Mouse (Mus musculus) kidney, adult 8-10 months (tissue): ENCODE measurements at regions not wholly inside any gene's neighbourhood (a gene's known extent, or its start where the extent isn't known, plus 50 kb on each side); places are given as distances from the start of the nearest gene placed in this dataset.
A peak's percentile ranks its signal among the peaks of the same experiment; 100 is the strongest.

Experiments used
- DNase-seq, 2 experiments: peaks; one replicate each; pipeline ENCODE4 v3.0.0; 2022

DNA sequence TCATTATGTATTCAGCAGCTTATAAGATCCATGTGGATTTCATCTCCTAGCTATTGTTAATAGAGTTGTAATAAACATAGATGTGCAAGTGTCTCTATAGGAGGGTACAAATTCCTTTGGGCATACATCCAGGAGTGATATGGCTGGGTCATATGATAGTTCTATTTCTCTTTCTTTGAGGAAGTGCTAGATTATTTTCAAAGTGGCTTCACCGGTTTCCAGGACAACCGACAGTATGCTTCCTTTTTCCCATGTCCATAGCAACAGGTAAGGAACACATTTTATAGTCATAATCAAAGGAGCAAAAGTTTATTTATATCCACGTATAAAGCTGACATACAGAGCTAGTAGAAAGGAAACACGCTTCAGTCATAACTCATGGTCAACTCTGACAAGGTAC lies 710.2 kb upstream of the Tenm4 start:
- DNase-seq = no peak

DNA sequence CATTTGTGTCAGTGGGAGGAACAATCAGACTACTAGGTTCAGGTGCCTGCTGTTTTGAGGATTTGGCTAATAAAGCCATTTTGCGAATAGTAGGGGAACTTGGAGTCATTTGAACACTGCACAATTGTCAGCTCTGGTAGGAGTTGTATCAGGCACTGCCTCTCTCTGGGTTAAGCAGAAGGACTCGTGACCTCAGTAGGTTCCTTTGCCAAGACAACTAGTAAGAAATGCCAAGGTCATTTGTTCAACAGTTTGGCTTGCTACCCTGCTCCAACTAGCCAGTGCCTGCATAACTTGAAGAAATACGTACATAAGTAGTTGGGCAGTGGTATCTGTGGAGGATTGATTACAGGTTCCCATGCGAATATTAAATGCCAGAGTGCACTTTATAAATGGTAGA lies 705.5 kb upstream of the Tenm4 start:
- peak in 1 of 2 experiments; percentile 15 for DNase-seq

DNA sequence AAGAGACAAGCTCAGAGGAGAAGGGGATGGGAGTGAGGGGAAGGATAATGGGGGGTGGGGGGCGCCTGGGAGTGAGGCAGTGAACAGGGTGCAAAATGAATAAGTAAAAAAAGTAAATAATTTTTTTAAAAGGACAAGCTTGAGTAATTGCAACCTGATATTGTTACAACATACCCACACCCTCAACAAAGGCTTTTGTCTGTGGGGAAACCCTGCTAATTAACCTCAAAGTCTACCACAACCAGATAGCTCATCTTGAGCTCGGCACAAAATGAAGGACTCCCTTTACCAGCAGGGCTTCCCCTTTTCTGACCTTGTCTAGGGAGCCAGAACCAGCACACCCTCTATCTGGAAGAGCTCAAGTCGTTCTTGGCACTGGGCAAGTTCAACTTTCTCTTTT lies 704.0 kb upstream of the Tenm4 start:
- no peak for DNase-seq

DNA sequence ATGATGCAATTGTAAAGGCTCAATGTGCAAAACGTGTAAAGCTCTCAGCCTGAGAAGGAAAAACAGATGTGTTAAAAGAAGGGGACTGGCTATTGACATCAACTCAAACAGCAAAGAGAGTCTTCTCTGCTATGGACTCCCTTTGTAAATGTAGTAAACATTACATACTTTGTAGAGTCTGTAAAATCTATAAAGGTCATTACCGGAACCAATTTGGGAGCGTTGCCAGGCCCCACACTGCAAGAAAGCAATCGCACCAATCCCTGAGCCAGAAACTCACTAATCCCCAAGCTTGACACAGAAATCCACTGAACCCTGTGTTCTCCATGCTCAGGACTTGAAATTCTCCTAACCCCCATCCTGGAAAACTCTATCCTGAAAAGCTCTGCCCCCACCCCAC lies 697.2 kb upstream of the Tenm4 start:
- no peak for DNase-seq

DNA sequence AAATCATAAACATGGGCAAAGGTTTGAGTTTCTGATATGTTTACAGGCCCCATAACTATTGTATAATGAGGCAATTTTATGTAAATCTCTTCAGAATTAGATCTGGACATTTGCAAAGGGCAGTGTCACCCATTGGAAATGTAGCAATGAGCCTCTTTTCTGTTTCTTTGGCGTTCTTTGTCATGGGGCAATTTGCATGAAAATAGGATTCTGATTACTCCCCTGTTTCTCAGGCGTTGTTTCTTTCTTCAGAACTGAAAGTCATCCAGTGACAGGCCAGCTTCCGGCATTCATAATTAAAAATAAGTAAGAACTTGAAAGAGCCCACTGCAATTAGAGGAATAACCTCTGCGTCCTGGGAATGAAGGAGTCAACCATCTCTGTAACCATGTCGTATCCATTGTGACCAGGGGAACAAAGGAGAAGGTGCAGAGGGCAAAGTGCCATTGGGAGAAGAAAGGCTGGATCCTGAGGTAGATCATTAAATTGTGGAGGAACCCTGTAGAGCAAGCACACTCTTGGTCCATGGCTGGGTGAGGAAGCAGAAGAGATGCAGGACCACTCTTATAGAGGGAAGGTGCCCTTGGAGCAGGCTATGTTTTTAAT lies 690.8 kb upstream of the Tenm4 start:
- no peak for DNase-seq

DNA sequence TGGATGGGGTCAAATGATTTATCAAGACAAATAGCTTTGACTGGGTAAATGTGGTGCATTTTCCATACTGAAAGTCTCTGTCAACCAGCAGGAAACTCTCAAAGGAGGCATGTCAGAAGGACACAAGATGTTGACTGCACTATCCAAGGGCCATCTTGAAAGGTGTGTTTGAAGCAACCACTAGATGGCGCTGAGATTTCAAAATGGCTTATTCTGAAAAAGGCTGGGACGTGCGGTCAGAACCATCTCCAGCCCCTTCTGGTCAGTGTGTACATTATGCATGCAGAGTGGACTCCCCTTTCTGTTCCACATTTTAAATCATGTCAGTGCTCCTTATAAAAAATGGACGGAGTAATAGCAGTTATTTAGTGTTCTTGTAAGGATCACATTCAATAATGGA lies 681.4 kb upstream of the Tenm4 start:
- peak in 1 of 2 experiments; percentile 28 for DNase-seq

DNA sequence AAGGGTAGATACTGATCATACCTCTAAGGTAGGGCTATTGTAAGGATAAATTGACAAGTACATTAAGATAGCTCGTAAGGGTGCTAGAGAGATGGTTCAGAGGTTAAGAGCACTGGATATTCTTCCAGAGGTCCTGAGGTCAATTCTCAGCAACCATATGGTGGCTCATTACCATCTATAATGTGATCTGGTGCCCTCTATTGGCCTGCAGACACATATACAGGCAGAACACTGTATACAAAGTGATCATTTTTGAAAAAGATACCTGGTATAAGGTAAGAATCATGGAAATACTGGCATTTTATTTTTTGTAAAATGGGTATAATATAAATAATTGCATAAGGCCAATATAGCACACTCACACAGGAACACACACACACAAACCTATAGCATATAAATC lies 676.3 kb upstream of the Tenm4 start:
- no peak for DNase-seq

DNA sequence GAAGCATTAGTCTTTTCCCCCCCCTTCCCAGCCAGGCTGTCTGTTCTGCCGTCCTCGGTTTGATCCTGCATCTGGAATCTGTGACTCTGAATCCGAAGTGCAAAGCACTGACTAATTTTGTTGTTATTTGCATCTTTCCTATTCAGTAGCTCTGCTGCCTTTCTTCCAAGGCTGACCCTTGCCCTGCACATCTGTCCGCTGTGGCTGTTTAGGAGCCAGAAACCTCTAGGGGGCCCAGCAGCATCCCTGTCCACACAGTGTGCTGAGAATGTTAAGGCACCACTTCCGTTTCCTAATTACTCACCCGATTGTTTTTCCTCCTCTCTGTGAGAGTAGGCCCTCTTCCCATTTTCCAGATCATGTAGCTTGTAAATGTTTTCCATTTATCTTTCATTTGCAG lies 668.1 kb upstream of the Tenm4 start:
- no peak for DNase-seq

DNA sequence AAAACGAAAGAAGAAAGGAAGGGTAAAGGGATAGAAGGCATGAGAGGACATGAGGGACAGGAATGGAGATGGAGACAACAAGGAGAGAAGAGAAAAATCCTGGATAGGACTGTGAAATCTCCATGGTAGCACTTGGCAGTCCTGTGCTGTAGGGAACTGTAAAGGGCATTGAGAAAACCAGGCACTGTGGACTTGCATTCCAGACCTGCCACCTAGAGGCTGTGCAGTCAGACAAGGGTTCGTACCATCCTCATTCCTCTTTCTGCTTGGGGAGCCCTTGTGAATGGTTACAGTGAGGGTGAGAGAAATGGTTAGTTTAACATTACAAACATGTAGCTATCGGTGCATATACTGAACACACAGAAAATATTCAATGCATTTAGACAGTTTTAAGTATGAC lies 623.8 kb upstream of the Tenm4 start:
- DNase-seq = no peak

DNA sequence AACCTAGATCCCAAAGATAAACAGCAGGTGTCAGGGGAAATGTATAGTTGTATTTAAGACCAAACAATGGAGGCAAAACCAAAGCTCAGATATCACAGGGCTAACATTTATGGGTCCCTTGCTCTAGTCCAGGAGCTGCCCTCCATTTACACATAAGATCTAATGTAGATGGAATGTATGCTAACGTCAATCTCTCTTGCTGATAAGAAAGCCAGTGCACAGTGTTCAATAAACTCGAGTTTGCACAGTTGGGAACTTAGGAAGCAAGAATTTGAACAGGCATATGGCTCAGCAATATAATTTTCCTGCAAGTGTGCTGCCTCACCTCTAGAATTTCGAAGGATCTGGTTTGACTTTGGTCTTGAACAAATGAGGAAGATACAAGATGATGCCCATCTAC lies 620.9 kb upstream of the Tenm4 start:
- DNase-seq = no peak

DNA sequence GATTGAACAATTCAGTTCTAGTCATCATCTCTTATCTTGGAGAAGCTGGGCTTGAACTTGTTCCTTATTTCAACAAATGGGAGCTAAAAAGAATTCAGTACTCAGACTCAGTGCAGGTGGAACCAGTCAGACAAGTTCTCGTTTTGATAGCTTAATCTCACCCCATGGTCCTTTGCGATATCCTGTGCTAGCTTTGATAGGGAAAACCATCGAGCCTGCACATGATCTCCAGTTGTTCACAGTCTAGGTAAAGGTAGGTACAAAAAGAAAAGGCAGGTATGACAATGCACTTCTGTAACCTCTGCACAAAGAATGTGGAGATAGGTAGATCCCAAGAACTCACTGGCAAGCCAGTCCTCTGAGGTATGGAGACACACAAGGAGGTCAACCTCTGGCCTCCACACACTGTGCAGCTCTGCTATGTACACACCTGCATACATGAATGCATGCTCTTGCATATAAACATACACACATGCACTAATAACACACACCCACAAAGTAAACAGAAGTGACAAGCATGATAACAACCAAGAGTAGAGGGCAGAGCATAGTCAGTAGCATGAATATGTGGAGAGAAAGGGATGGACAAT lies 619.2 kb upstream of the Tenm4 start:
- DNase-seq = no peak

DNA sequence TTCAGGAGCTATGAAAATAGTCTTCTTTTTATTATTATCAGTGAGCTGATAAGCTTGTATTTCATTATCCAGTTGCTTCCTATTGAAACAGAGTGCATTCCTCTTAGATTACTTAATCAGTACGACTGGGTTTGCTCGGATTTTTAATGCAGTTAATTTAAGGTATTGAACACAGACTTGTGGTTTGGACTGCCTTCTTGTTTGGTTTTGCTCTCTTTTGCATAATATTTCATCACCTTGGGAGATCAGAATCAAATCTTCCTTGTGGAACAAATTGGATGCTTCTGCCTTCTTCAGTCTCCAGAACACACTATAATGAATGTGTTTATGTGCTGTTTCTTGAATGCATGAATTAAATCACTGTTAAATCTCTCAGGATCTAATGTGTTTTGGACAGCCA lies 612.5 kb upstream of the Tenm4 start:
- DNase-seq = no peak

DNA sequence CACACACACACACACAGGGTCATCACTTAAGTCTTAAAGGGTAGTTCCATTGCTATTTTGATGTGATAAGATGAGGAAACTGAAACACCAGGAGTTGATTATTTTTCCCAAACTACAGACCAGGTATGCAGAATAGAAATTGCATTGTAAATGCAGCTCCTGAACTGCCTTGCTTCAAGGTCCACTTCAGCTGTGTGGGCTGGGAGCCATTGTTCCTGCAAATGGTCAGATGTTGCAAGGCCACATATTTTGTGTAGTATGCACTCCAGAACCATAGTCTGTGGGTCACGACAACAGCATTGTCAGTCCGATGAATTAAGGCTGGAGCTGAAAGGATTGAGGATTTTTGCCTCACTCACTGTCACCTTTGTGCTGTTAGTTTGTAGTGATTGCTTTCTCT lies 592.4 kb upstream of the Tenm4 start:
- no peak for DNase-seq

DNA sequence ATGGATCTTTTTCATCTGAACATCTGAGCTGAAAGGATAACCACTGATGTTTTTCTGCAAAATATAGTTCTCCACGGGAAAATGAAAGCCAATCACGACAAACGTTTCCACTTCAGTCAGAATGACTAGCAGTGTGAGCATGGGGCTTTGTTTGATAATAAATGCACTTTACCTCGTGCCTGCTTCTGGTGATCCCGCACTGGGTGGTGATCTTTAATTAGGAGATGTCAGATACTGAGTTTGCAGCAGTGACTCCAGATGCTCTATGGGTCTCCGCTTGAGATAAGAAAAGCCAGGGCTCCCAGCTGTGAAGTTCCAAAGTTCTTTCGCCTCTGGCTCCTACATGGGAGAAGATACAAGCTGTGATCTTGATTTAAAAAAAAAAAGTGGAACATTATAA lies 589.7 kb upstream of the Tenm4 start:
- DNase-seq = no peak

DNA sequence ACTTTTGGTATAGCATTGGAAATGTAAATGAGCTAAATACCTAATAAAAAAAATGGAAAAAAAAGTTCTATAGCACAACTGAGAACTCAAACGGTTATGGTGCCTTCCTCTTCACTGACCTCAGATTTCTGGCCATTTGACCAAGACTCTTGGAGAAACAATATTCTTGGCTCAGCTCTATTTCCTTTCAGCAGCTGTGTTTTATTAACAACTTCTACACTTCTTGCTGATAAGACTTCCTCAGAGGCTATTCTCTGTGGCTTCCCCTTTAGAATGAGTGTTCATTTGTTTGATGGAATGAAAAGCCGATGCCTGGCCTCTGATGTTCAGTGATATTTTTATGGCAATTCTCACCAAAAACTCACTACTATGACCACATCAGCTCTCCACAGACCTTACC lies 572.7 kb upstream of the Tenm4 start:
- DNase-seq = no peak

DNA sequence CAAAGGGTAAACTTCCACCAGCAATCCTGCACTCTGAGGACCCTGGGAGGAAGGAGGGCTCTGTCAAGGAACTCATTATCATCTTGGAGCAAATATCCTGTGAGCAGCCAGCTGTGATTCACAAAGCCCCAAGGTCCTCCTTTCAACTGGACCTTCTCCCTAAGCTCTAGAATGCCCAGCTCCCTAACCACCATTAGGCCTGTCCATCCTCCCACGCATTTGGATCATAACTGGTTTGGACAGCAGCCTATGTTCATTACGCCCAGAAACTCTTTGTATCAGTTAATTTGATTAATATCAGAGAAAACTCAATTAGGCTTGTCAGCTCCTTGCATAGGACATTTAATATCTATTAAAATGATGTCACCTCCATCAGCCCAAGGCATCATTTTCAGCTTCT lies 557.3 kb upstream of the Tenm4 start:
- no peak for DNase-seq

DNA sequence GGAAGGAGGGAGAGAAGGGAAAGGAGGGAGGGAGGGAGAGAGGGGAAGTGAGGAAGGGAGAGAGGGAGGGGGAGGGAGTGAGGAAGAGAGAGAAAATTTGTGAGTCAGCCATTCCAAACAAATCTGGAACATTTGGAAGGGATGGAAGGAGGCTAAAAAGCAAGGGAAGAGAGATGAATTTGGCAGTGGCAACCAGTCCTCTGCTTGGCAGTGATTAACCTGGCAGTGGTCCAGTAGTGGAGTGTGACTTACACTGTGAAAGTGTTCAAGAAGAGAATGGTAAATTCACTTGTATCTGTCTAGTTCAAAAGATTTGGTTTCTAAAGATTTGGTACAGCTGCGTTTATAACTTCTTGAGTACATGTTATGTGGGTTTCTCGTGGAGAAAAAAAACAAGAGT lies 553.7 kb upstream of the Tenm4 start:
- DNase-seq = peak in 1 of 2 experiments; percentile 15

DNA sequence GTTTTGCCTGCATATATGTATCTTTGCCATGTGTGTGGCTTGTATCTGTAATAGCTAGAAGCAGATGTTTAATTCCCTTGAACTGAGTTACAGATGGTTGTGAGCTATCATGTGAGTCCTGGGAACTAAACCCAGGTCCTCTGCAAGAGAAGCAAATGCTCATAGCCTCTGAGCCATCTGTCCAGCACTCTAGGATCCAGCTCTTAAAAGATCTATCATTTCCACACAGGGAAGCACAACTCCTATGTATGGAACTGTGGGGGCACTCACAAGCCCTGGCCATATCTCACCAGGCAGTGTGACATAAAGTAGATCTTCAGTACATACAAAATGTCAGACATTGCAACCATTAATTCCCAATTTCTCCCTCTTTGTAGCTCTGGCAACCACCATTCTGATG lies 552.9 kb upstream of the Tenm4 start:
- DNase-seq = no peak

DNA sequence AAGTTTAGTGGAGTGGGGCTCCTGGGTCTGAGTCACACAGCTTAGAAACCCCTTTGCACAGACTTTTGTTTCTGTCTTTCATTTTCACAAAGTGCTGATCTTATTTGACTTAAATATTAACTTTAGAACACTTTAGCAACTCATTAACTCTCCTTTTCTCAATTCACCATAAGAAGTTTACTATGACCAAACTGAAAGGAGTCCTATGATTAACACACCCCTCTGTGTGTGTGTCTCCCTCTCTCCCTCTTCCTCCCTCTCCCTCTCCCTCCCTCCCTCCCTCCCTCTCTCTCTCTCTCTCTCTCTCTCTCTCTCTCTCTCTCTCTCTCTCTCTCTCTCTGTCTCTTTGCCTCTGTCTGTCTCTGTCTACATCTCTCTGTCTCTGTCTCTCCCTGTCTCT lies 551.0 kb upstream of the Tenm4 start:
- DNase-seq = no peak

DNA sequence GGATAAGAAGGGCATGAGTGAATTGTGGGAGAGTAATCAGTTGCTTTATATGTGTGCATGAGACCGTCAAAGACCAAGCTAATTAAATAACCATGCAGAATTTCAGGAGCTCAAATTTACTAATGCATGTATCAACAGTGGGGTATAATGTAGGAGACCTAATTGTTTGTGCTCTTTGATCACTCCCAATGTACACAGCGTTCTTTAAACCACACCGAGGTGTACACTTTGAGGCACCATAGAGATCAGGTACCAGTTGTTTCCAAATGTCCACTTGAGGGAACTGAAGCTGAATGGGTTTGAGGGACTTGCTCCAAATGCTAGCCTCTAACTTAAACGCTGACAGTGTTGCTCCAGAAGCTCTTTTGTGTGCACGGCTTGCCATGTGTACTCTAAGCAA lies 530.4 kb upstream of the Tenm4 start:
- DNase-seq = no peak

DNA sequence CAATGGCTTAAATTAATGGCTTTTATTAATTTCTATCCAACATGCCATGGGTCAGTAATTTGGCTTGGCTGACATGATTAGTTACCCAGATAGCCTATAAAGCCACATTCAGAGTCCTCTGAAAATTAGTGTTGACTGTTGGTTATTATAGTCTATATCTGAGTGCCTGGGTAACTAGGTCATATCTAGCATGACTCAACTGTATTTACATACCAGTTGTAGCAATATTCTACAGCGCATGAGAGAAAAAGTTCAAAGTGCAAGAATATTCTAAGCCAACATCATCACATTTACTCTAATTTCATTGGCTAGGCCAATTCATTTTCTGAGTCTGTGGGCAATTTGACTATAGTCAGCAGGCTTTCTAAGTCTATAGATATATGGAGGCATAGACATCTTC lies 496.7 kb upstream of the Tenm4 start:
- no peak for DNase-seq

DNA sequence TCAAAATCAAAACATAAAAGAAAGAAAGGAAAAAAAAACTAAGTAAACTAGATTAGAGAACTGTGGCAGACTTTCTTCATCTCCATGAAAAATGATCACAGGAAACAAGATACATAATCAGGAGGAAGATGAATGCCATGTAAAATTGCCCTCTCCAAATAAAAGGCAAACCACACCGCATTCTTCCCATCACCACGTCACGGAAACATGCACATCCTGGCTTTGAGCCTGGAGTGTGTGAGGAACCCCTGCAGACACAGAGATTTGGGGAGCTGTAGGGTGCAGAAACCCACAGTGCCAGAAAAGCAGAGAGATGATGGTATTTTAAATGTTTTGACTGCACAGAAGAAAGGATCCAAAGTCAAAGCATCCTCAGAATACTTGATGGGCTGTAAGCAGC lies 488.5 kb upstream of the Tenm4 start:
- DNase-seq = no peak

DNA sequence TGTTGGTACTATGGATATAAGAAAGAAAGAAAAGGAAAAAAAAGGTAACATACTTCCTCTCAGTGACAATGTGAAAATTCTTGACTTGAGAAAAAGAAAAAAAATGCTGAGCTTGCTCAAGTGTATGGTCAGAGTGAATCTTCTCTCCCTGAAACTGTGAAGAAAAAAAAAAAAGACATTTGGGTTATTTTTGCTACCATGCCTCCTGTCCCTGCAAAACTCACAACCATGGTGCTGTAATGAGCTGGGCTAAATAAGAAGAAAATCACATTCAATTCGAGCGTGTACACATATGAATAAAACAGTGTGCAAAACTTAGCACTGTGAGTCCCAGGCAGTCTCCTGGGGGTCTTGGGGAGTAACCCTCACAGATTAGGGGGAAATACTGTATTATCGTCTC lies 483.3 kb upstream of the Tenm4 start:
- no peak for DNase-seq

DNA sequence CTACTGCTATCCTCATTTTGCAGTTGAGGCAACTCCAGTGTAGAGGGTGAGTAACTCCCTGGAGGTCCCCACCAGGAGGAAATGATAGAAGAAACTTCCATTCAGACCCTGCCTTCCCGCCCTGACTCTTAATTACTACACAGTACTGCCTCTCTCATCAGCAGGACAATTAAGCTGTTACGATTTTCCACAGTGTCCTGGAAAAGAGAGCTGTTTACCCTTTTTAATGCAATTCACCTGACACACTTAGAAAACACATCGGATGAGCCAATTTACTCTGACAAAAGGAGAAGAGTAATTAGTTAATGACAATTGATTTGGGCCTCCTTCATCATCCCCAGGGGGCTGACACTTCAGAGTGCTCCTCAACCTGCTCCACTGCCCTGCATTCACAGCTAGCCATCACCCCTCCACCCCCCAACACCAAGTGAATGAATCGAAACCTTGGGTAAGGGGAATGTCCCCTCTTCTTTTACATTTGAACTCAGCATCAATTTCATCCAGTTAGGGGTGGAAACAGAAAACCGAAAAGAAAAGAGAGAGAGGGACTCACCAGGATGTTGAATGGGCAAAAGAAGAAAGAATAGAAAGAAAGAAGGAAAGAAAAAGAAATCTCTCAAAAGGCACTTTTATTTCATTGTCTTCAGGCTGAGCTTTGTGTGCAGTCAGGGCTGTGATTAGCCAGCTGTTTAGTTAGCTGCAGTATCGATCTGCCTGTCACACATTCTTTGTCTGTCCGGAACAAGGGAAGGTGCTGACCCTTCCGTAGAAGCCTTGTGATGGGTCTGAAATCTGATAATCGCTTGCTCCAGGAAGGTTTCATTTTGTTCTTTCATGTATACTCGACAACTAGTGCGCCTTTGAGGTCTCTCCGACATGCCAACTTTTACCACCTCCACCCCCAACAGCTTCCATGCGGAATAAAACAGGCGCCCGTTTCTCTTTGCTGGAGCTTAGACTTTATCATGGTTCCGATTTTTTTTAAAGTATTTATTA lies 482.6 kb upstream of the Tenm4 start:
- no peak for DNase-seq
